Mouse (Mus musculus): ENCODE results near the gene Cacna2d2. TPM values are rescaled to one million over a fixed set of nuclear protein-coding genes. Genes with fewer than 3 reads are reported as not detected.

The Cacna2d2 gene
- total and polyA plus RNA-seq, 3 experiments = 6.9 to 12.1 (median 7.1) TPM

DNA sequence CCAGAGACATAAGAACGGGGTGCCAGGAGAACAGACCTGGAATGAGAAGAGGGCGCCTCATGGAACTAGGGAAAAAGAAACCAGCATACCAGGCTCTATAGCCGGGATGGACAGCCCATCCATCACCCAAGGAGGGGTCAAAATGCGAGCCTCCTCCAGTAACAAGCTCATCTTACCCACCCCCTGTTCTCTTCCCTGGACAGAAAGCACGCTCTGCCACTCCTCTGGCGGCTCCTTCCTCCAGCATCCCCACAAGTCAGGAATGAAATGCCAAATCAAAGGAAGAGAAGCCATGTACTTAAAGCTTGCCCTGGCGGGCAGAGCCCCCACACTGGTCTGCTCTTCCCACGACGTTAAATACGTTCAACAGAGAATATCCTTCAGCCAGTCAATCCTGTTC, 141.6 kb downstream of the Cacna2d2 start:
- no peak for DNase-seq

DNA sequence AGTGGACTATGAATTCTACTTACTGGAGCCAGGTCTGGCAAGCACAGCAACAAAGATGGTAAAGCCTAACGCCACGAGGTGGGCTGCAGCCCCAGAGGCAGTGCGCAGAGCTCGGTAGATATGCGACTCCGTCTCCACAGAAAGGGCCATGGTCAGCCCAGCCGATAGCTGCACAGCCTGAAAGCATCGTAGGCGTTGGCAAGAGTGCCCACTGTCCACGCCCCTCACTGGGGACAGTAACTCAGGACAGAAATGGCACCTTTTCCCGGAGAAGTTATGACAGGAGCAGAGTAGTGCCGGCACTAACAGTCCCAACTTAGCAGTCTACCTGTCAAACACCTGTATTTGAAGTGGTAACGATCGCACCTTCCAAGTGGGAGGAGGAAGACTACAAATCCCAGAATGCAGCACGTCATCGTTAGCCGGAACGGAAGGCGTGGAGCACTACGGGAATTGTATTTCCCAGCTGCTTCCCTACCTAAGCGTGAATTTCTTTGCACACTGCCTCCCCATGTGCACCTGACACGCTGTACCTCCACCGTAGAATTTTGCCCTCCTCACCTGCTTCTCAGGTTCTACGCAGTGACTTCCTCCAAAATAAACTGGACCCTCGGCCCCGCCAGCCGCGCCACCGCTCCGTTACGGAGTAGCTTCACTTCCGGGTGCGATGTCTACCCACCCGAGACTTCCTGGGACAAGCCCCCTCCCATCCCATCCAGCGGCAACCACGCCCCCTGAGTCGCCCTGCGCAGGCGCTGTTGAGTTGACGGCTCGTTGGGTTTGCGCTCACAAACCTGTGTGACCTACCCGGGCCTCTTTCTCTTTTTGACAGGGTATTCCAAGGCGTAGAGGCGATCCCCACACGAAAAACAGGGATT, 142.3 kb downstream of the Cacna2d2 start, which contains the start of the genes Cyb561d2 and Nprl2:
Cyb561d2 (minus strand) TSS at position 720 of the 878 bp plus-strand sequence.
Nprl2 (plus strand) TSS at position 753 of the 878 bp plus-strand sequence.
- peak; percentile 98 for DNase-seq

DNA sequence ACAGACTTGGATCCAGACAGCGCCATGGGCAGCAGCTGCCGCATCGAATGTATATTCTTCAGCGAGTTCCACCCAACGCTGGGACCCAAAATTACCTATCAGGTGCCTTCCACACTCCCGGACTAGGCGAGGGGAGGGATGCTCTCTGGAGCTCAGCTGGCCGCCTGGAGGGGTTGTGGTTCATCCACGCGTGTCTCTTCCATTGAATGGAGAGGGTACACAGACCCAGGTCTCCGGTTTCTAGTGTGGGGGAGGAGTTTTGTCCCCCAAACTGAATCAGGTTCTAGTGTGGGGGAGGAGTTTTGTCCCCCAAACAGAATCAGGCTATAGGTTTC, 142.9 kb downstream of the Cacna2d2 start:
- DNase-seq = no peak

DNA sequence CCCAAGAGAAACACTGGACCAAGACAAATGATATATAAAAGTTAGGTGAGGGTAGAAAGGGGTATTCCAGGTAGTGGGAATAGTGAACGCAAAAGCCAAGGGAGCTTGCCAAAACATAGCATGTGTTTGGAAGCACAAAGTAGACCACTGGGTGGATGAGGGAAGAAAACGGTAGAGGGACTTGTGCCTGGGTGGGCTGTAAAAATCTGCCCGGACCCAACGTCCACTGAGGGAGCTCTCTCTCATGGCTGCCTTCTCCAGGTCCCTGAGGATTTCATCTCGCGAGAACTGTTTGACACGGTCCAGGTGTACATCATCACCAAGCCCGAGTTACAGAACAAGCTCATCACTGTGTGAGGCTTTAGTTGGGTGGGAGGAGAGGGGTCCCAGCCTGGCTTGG, 143.3 kb downstream of the Cacna2d2 start:
- no peak for DNase-seq

DNA sequence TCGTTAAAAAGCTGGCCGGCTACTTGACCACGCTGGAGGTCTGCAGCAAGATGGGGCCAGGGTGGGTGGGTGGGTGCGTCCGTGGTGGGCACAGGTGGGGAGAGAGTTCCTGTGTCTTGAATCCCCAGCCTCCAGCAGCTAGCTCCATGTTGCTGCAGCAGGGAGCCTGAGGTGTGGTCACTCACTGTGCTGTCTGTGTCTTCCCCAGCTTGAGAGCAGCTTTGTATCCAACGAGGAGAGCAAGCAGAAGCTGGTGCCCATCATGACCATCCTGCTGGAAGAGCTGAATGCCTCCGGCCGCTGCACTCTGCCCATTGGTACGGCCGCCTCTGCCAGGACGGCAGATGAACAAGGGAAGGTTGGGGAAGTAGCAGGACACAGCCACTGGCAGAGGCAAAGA, 143.9 kb downstream of the Cacna2d2 start:
- no peak for DNase-seq

DNA sequence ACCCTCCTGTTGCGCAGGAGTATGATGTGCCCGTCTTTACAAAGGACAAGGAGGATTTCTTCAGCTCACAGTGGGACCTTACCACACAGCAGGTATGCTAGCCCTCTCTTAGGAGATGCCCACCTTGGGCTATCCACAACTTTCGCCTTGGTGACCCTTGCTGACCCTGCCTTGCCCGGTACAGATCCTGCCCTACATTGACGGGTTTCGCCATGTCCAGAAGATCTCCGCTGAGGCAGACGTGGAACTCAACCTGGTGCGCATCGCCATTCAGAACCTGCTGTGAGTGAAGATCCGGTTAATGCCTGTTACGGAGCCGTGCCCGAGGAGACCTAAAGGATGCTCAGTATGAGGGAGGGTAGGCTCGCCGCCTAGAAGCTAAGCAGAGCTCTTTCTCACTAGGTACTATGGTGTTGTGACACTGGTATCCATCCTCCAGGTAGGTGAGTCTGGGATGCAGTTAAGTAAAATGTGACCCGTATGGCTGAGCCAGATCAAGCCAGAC, 144.8 kb downstream of the Cacna2d2 start:
- no peak for DNase-seq

DNA sequence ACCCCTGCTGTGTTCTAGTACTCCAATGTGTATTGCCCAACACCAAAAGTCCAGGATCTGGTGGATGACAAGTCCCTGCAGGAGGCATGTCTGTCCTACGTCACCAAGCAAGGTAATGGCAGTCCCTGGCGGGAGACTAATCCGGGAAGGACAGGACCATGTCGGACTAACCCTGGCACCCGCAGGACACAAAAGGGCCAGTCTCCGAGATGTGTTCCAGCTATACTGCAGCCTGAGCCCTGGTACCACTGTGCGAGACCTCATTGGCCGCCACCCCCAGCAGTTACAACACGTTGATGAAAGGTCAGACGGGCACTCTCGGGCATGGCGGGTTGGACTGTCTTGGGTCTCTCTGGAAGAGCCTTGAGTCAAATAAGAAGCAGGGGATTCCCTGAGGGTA, 145.3 kb downstream of the Cacna2d2 start:
- no peak for DNase-seq

DNA sequence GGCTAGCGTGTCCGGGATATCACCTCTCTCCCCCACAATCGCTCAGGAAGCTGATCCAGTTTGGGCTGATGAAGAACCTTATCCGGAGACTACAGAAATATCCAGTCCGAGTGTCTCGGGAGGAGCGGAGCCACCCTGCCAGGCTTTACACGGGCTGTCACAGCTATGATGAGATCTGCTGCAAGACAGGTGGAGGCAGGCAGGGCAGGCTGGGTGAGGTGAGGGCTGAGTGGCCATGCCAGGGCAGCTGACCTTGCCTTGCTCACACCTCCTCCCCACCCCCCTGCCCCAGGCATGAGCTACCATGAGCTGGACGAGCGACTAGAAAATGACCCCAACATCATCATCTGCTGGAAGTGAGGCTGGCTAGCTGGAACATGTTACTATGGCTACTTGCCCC, 145.8 kb downstream of the Cacna2d2 start:
- no peak for DNase-seq

DNA sequence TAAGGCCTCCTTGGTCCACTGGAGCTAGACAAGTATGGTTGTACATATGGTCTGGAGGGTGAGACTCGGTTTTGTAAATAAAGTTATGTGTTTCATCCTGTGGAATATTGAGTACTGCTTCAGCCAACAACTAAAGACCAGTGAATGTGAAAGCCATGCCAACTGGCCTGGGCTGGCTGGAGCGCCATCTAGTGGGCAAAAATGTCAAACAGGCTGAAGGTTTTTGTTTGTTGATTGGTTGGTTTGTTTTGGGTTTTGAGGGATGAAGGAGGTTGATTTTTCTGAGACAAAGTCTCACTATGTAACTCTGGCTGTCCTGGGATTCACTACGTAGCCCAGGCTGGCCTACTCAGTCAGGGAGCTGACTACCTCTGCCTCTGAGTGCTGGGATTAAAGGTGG, 146.2 kb downstream of the Cacna2d2 start:
- DNase-seq = peak; percentile 70

DNA sequence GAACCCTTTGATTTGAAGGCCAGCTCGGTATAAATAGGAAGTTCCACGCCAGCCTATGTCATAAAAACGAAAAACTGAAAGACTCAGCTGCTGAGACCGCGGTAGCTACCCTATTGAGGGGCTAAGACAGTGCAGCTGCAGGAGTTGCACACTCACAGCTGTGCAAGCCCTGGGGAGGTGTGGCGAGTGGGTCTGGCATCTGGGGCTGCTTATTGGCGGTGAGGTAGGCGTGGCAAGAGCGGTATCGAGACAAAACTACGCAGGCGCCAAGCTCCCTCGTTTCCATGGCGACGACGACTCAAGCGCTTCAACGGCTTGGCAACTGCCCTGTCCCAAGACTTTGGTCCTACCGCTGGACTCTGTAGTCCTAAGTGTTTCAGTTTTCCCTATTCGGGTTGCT, 147.6 kb downstream of the Cacna2d2 start, which contains the start of gene Zmynd10:
Zmynd10 (plus strand) TSS at position 273 of the 400 bp plus-strand sequence.
- DNase-seq = peak; percentile 94

DNA sequence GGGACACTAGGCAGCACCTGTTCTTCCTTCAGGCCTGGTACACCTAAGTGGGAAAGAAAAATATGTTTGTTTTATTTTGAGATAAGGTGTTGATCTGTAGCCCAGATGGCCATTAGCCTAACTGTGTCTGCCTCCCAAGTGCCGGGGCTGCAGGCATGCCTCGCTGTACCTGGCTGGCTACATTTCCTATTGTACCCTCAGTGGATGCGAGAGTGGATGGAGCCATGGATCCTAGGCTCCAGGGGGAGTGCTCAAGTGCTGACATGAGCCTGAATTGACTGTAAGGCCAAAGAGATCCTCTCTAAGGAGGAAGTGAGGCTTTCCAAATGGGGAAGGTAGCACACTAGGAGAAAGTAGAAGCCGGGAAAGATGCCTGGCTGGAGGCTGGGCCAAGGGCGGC, 148.5 kb downstream of the Cacna2d2 start:
- DNase-seq = no peak

DNA sequence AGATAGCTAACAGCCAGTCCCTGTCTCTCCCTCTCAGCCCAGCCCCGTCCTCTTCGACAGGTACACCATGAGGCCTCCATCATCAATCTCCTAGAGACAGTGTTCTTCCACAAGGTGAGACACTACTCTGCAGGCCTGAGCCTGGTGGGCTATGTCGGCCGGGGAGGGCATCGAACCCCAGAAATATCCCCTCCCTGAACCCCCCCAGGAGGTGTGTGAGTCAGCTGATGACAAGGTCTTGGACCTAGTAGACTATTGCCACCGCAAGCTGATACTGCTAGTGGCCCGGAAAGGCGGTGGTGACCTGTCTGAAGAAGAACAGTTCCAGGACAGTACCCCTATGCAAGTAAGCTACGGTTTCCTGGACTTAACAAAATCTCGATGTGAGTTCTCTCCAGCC, 149.4 kb downstream of the Cacna2d2 start:
- no peak for DNase-seq

DNA sequence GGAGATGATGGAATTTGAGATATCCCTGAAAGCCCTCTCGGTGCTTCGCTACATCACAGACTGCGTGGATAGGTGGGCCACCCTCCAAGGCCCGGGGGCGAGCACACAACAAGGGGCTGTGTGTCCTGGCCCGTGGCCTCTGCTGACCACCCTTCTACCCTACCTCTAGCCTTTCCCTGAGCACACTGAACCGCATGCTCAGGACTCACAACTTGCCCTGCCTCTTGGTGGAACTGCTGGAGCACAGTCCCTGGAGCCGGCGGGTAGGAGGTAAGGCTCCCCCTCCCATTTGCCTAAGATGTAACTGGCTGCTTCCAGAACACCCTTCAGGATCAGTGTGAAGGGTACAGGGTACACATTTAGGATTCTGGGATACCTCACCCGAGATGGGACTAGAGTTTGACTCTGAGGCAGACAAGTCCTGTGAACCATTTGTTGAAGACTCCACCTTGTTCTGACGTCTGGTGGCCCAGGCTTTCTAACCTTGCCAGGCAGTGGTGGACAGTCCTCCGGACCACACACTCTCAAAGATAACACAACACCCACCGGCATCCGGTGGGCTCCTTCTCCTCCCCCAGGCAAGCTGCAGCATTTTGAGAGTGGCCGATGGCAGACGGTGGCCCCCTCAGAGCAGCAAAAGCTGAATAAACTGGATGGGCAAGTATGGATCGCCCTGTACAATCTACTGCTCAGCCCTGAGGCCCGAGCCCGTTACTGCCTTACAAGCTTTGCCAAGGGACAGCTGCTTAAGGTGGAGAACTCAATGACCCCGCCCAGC, 150.1 kb downstream of the Cacna2d2 start:
- DNase-seq = no peak

DNA sequence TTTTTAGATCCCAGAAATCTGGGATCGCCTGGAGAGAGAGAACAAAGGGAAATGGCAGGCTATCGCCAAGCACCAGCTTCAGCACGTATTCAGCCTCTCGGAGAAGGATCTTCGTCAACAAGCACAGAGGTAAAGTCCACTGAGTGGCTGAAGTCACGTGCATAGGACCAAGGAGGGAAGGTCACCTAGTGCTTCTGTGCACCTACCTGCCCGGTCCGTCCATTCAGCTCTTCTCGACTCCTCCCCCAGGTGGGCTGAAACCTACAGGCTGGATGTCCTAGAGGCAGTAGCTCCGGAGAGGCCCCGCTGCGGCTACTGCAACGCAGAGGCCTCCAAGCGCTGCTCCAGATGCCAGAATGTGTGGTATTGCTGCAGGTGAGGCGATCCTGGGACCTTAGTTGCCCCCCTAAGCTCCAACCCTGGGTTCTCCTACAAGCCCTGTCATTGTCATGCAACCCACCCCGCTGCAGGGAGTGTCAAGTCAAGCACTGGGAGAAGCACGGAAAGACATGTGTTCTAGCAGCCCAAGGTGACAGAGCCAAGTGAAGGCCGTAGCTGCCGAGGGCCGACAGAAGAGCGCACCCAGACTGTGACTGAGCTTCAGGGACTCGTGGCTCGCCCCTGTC, 151.2 kb downstream of the Cacna2d2 start:
- DNase-seq = no peak

DNA sequence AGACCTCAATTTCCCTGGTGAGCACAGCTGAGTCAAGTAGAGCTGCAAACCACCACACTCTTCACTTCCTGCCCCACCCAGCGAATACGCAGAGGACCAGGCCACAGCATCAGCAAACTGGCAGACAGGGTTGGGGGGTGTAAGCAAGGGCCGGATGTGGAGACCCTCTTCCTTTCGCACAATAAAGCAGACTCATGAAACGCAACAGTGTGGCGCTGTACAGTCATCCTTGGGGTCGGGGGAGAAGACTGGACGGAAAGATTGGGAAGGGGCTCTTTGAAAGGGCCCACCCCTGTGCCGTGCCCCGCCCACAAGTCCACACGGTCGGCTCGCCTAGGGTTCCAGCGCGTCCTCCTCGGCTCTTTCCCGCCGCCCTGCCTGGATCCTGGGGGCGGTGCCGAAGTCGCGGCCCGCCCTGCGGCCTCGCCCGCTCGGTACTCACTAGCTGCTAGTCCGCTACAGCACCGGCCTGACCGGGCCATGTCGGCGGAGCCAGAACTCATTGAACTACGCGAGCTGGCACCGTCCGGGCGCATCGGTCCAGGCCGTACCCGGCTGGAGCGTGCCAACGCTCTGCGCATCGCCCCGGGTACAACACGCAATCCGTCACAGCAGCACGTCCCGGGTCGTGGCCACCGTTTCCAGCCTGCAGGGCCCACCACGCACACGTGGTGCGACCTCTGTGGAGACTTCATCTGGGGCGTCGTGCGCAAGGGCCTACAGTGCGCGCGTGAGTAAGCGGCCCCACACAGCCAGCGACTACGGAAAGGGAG, 151.9 kb downstream of the Cacna2d2 start, which contains the start of gene Rassf1:
Rassf1 (plus strand) TSS at position 439 of the 773 bp plus-strand sequence.
- DNase-seq = peak; percentile 85

DNA sequence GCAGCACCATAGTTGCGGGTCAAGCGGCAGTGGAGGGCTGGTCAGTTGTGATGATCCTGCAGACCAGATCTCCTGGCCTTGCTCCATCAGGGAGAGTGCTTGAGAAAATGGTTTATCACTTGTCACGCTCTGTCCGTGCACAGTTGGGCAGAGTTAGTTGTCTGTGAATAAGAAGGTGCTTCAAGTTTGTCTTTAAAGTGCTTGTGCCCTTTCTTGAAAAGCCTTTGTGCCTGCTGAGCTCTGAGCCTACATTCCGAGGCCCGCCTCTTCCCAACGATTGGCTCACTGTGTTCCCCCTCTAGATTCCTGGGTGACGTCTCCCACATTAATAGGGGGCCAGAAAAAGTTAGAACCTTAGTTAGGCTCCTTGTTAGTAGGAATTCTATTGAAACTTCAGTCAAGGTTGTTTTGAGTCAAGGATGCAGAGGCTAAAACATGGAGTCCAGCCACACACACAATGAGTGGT, 152.5 kb downstream of the Cacna2d2 start:
- no peak for DNase-seq

DNA sequence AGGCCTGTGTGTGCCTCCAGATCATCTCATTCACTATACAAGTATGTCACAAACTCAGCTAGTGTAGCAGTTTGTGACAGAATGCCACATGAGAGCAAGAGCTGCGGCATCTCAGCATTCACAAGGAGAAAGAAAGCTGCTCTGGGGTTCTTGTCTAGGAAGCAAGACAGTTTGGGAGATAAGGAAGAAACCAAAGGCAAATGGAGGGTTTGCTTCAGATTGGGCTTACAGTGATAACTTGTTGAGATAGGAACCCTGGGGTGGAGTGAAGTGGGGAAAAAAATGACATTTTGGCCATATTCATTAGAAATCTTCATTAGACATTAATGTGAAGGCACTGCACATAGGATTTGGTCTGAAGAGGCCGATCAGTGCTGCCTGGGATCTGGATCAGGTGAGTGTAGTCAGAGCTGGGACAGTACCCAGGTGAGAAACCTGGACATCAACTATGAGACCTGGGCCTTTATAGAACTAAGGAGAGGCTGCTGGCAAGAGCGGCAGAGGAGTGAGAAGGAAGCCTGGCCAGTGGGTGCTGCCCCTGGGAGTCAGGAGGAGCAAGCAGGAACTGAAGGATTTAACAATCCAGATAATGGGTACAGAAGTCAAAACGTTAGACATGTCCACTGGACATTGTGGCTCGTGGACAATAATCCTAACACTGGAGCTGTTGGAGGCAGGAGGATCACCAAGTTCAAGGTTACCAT, 153.4 kb downstream of the Cacna2d2 start:
- DNase-seq = no peak

DNA sequence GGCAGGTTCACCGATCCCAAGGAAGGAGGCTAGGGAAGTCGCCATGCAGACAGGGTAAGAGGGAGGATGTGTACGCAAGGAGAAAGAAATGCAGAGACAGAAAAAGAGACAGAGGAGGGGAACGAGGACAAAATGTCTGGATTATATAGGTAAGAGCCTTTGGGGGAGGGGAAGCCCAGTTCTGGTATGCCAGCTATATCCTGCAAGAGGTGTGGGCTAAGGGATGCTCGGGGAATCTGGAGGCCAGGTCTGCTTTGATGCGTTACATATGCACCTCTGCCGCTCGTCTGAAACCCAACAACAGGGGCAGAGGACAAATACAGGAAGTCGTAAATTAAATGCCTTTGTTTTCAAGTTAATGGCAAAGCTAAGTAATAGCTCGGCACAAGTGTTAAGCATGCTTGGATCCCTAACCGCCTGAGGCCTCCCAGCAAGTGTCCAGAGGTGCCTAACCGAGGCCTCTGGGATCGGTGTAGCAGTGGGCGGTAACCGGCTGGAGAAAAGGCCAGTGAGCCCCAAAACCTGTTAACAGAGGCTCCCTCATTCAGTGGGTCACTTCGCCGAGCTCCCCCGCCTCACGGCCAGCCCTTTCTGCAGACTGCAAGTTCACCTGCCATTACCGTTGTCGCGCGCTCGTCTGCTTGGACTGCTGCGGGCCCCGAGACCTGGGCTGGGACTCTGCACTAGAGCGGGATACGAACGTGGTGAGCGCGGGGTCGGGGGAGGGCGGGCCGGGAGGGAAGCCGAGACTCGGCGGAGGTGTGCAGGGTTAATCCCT, 154.3 kb downstream of the Cacna2d2 start:
- DNase-seq = peak; percentile 64

DNA sequence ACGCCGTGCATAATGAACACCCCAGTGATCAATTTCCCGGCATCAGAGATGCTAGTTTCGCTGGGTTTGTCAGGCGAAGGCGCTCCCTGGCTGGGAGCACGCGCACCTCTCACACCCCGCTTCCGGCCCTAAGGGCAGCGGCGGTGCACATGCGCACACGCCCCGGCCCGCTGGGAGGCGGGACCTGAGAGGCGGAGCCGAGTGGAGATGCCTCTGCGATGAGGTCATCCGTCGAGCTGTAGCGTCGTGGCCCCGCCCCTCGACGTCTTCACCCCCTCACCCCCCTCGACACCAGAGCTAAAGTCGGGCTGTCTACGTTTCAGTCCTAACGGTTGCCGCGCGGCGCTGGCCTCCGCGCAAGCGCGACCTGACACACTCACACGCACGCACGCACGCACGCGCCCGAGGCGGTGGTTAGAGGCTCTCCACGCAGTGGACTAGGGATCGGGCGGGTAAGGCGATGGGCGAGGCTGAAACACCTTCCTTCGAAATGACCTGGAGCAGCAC, 155.0 kb downstream of the Cacna2d2 start:
- DNase-seq = peak; percentile 97

DNA sequence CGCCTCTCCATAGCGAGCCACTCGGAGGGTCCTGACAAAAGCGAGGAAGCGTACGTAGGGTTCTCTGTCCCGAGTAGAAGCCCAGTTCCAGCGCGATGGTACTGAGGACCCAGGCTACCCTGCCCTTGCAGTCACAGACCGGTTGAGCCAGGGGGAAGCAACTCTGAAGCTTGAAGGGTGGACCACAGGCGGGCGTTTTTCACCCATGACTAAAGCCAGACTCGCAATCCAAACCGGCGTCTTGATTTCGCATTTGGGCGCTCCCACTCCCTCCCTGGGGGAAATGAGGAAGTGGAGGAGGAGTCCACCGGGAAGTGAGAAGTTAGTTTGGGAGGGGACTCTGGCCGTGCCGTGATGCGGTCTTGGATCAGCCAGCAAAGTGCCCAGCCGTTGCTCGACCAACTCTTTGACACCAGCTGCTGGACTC, 155.6 kb downstream of the Cacna2d2 start:
- peak; percentile 77 for DNase-seq
